Mouse (Mus musculus) erythroblast, embryonic 14.5 days (primary cell): ENCODE data around the gene Acad8. TPM values are rescaled to one million over a fixed set of nuclear protein-coding genes. Genes with fewer than 3 reads are reported as not detected.

ENCODE experiments used
- H3K27me3 ChIP-seq: 2 replicates; pipeline ENCODE4 v1.6.1; 2012; ENCODE audit warnings: inconsistent platforms; ENCODE audit not compliant: control insufficient read depth
- H3K36me3 ChIP-seq: 2 replicates; pipeline ENCODE4 v1.6.1; 2012; ENCODE audit warnings: mild to moderate bottlenecking, inconsistent platforms; ENCODE audit not compliant: control insufficient read depth
- H3K4me1 ChIP-seq: 2 replicates; pipeline ENCODE4 v1.6.1; 2012; ENCODE audit warnings: inconsistent platforms; ENCODE audit not compliant: control insufficient read depth
- H3K4me3 ChIP-seq: replicated peaks from 2 replicates; pipeline ENCODE3; 2012; ENCODE audit warnings: moderate library complexity, mild to moderate bottlenecking, inconsistent platforms
- H3K9me3 ChIP-seq: 2 replicates; pipeline ENCODE4 v1.6.1; 2012; ENCODE audit warnings: low read length, inconsistent platforms, mixed read lengths; ENCODE audit not compliant: control insufficient read depth
- GATA1 ChIP-seq: IDR thresholded peaks from 2 replicates; pipeline ENCODE4 v1.6.1; 2012; ENCODE audit warnings: low read length, inconsistent platforms, mixed read lengths
- TAL1 ChIP-seq: IDR thresholded peaks from 3 replicates; pipeline ENCODE4 v1.6.1; 2012; ENCODE audit warnings: low read length, inconsistent platforms, mixed read lengths
- polyA plus RNA-seq: library from polyadenylated mRNA; stranded (reverse); fragments of >175 nt; gene quantifications from 2 replicates; pipeline ENCODE4 v1.2.3, GENCODE M21; 2012

Acad8 gene
- polyA plus RNA-seq, 1 experiment: 0.10 TPM

GRCm38 (mm10) chr9:26993118-26993517 lies 6.2 kb downstream of the Acad8 start:
- Histone ChIP-seq H3K36me3 (peaks cover 18% of the 10 kb centered on the region), H3K9me3 (no peaks in the 10 kb centered on the region), H3K27me3 (no peaks in the 10 kb centered on the region), H3K4me3 (no peak overlapping the region), H3K4me1 (peaks cover 8% of the 10 kb centered on the region)
- TF ChIP-seq GATA1: no peak
- no peak for TF ChIP-seq TAL1

DNA sequence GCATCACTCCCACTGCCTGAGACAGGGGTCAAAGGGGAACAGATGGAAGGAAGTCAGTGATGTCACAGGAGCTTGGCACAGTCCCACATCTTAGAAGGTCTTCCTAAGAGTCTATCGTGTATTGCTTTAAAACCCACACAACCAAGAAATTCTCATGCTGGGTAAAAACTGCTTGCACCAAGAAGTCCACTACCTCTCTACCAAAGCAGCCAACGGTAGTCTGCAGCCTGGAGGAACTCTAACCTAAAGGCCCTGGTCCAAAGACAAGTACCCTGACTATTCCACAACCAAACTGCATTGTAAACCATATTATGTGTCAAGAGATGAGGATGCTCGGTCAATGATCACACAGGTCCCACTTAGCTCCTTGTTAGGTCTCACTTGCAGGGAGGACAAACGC lies 9.2 kb downstream of the Acad8 start:
- Histone ChIP-seq H3K36me3 (peaks cover 25% of the 10 kb centered on the region), H3K4me1 (peaks cover 4% of the 10 kb centered on the region), H3K9me3 (no peaks in the 10 kb centered on the region), H3K27me3 (no peaks in the 10 kb centered on the region), H3K4me3 (no peak overlapping the region)
- no peak for TF ChIP-seq GATA1
- TF ChIP-seq TAL1: no peak

DNA sequence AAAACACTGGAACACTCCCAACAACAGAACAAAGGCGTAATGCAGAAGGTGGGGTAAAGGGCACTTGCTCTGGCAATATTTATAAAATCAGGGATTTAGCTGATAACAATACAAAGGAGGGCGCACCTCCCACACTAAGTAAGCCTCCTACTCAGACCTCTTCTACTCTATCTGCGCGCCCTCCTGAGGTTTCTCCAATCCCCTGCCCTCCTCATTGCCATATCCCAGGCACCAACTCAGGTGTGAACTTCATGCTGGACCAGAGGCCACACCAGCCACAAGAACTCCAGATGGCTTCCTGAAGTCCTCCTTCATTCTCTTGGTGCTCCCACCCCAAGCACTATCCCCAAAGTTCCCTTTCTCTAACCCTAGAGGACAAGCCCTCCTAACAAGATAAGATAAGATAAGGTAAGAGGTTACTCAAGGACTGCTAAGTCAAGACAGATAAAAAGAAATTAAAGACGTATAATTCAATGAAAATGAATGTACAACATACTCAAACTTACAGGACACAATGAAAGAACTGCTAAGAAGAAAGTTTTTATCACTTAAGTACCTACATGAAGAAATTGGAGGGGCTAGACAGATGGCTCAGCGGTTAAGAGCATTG lies 13.6 kb downstream of the Acad8 start:
- Histone ChIP-seq H3K27me3 (no peaks in the 10 kb centered on the region), H3K4me1 (peaks cover 4% of the 10 kb centered on the region), H3K36me3 (peaks cover 23% of the 10 kb centered on the region), H3K4me3 (no peak overlapping the region), H3K9me3 (no peaks in the 10 kb centered on the region)
- TF ChIP-seq TAL1: no peak
- TF ChIP-seq GATA1: no peak

- no peak overlapping the region for H3K4me3 ChIP-seq
- TF ChIP-seq GATA1 (no peak), TAL1 (no peak)
- H3K4me1 ChIP-seq: peaks cover 4% of the 10 kb centered on the region
- no peaks in the 10 kb centered on the region for H3K9me3 ChIP-seq
- H3K27me3 ChIP-seq: no peaks in the 10 kb centered on the region
- peaks cover 20% of the 10 kb centered on the region for H3K36me3 ChIP-seq
Measured at GRCm38 (mm10) chr9:26985090-26985613, 14.2 kb downstream of the Acad8 start.

- no peak for TF ChIP-seq GATA1
- no peak for TF ChIP-seq TAL1
- Histone ChIP-seq H3K9me3 (no peaks in the 10 kb centered on the region), H3K27me3 (no peaks in the 10 kb centered on the region), H3K36me3 (peaks cover 34% of the 10 kb centered on the region), H3K4me3 (no peak overlapping the region), H3K4me1 (no peaks in the 10 kb centered on the region)
Measured at GRCm38 (mm10) chr9:26978776-26979175, 20.6 kb downstream of the Acad8 start.

- Histone ChIP-seq H3K4me3 (no peak overlapping the region), H3K9me3 (no peaks in the 10 kb centered on the region), H3K4me1 (no peaks in the 10 kb centered on the region), H3K27me3 (no peaks in the 10 kb centered on the region), H3K36me3 (peaks cover 33% of the 10 kb centered on the region)
- TF ChIP-seq GATA1 (no peak), TAL1 (no peak)
Measured at GRCm38 (mm10) chr9:26977754-26978153, 21.6 kb downstream of the Acad8 start.

DNA sequence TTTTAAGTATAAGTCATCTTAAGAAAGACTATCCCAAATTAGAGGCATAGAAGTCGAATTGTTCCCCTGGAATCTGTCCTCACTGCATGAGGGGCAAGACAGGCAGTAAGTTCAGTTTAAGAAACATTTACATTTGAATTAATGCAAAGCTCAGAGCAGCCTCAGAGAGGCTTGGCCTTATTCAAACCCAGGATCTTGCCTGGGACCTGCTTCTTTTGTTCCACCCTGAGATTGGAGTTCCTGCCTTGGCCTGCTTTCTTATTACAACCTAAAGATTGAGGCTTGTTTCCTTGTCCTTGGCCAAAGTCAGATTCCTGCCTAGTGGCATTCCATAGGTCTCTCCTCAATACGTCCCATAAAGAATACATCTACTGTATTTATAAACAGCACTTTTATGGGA lies 51.6 kb downstream of the Acad8 start:
- H3K36me3 ChIP-seq: no peaks in the 10 kb centered on the region
- H3K9me3 ChIP-seq: peaks cover 4% of the 10 kb centered on the region
- no peaks in the 10 kb centered on the region for H3K4me1 ChIP-seq
- H3K4me3 ChIP-seq: no peak overlapping the region
- TF ChIP-seq TAL1 (no peak), GATA1 (no peak)
- no peaks in the 10 kb centered on the region for H3K27me3 ChIP-seq

GRCm38 (mm10) chr9:26924146-26924545 lies 75.2 kb downstream of the Acad8 start:
- H3K9me3 ChIP-seq: 0 out of 2 replicates have a peak, but pooled peaks cover 2% of the 10 kb centered on the region
- no peak overlapping the region for H3K4me3 ChIP-seq
- H3K27me3 ChIP-seq: no peaks in the 10 kb centered on the region

More at GRCm38 (mm10) chr9:26924146-26924545, 75.2 kb downstream of the Acad8 start:
- H3K36me3 ChIP-seq: no peaks in the 10 kb centered on the region
- TF ChIP-seq TAL1: no peak
- no peak for TF ChIP-seq GATA1
- no peaks in the 10 kb centered on the region for H3K4me1 ChIP-seq

Other genes with a start within 250 kb of the Acad8 start
- gene Glb1l2, start 193.1 kb downstream of the Acad8 start, polyA plus RNA-seq: not detected in 2 replicates
- not detected in 2 replicates for gene Glb1l3, start 138.7 kb downstream of the Acad8 start, polyA plus RNA-seq
- not detected in 2 replicates for gene Gm1110, start 76.5 kb downstream of the Acad8 start, polyA plus RNA-seq
- 0.09 and 0.14 TPM in 2 replicates for gene Thyn1, start 144 bp upstream of the Acad8 start, polyA plus RNA-seq
- gene Vps26b, start 30.5 kb upstream of the Acad8 start, polyA plus RNA-seq: 1.0 and 1.1 TPM in 2 replicates
- 1.2 and 1.5 TPM in 2 replicates for gene Ncapd3, start 30.6 kb upstream of the Acad8 start, polyA plus RNA-seq
- 0.02 and 0.03 TPM in 2 replicates for gene Jam3, start 155.9 kb upstream of the Acad8 start, polyA plus RNA-seq